Mouse (Mus musculus) activated CD4-positive, CD25-positive, alpha-beta regulatory T cell (primary cell): ENCODE measurements around the gene Coq8a. TPM values are rescaled to one million over a fixed set of nuclear protein-coding genes. Genes with fewer than 3 reads are reported as not detected.

Source experiments
- polyA plus RNA-seq, 2 experiments: library from polyadenylated mRNA; unstranded; fragments of 100-300 nt; shearing (Covaris generic); gene quantifications; one replicate each; pipeline ENCODE4 v1.2.1; 2017

Gene Coq8a
- polyA plus RNA-seq: 10 to 100 TPM; 38.4 to 40.9 TPM

DNA sequence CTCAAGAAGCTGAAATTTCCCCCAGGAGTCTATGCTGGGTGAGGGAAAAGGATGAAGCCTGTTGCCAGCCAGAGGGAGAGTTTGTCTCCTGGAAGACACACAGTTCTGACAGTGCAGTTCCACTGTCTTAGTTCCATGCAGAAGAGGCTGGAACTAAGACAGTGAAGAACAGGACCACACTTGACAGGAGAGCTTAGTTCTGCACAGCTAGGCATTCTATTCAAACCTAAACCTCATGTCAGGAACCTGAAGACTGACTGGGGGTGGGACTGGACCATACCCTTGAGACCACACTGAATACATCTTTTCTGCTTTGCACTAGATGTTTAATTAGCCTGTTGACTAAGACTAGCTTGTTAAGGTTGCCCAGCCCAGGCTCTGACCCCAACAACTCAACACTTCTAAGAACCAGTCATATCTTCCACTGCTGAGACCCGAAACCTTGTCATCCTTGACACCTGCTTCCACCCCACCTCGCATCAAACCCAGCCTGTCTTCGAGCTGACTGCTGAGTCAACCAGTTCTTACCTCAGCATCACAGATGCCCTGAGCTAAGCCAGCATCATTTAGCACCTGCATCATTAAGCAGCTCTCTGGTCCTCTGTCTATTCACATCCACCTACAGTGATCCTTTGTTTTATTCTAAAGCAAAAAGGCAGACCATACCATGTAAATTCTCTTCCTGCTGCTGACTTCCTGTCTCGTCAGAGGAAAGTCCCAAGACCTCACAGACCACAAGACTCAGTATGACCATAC is at the start of gene Coq8a:
TSS of gene Coq8a (minus strand) at position 644 of the 756 bp plus-strand sequence.

Other genes starting within 250 kb of the Coq8a start
- gene Cdc42bpa, start 239.1 kb downstream of the Coq8a start, polyA plus RNA-seq: under 1 TPM; 0.32 to 0.88 TPM
- 100 to 1,000 TPM in 1 of 2 experiments, 10 to 100 TPM in 1; 57.5 to 203 TPM for gene Psen2, start 63.8 kb upstream of the Coq8a start, polyA plus RNA-seq
- 10 to 100 TPM; 36.7 to 60.5 TPM for gene Itpkb, start 130.9 kb upstream of the Coq8a start, polyA plus RNA-seq